Mouse (Mus musculus) heart, postnatal 0 days (tissue): Measurements from ENCODE around the gene Lpp. TPM values are rescaled to one million over a fixed set of nuclear protein-coding genes. Genes with fewer than 3 reads are reported as not detected.

Experiments used
- ATAC-seq: fragments of 200-750 bp; cut with Nextera tagmentation; 2 replicates; pipeline ENCODE4 v1.8.0; 2017; ENCODE audit warnings: low read depth, moderate number of reproducible peaks, moderate library complexity; ENCODE audit not compliant: insufficient read depth
- DNase-seq: peaks from one replicate; pipeline ENCODE4 v3.0.0-alpha.2; 2016; ENCODE audit warnings: low spot score
- H3K27ac ChIP-seq: fragments of 300-500 bp; sonication (generic); 2 replicates; pipeline ENCODE4 v1.5.1; 2014; ENCODE audit warnings: low read depth, mild to moderate bottlenecking
- H3K27me3 ChIP-seq: fragments of 300-500 bp; sonication (generic); 2 replicates; pipeline ENCODE4 v1.6.1; 2014; ENCODE audit warnings: low read length, mixed read lengths; ENCODE audit not compliant: control insufficient read depth, insufficient read depth
- H3K36me3 ChIP-seq: fragments of 300-500 bp; sonication (generic); replicated peaks from 2 replicates; pipeline ENCODE4 v1.6.1; 2014; ENCODE audit warnings: low read length, mixed read lengths; ENCODE audit not compliant: control insufficient read depth, insufficient read depth
- H3K4me1 ChIP-seq: fragments of 300-500 bp; sonication (generic); 2 replicates; pipeline ENCODE4 v1.6.1; 2014; ENCODE audit warnings: antibody characterized with exemption; ENCODE audit not compliant: control insufficient read depth, insufficient read depth
- H3K4me2 ChIP-seq: fragments of 300-500 bp; sonication (generic); 2 replicates; pipeline ENCODE4 v1.6.1; 2014; ENCODE audit warnings: low read depth, mild to moderate bottlenecking, low read length, moderate library complexity
- H3K4me3 ChIP-seq: fragments of 300-500 bp; sonication (generic); 2 replicates; pipeline ENCODE4 v1.5.1; 2014; ENCODE audit warnings: low read depth, low read length
- H3K9ac ChIP-seq: fragments of 300-500 bp; sonication (generic); replicated peaks from 2 replicates; pipeline ENCODE4 v1.6.1; 2014; ENCODE audit warnings: low read depth, low read length, mixed read lengths
- H3K9me3 ChIP-seq: fragments of 300-500 bp; sonication (generic); replicated peaks from 2 replicates; pipeline ENCODE4 v1.6.1; 2016; ENCODE audit warnings: low read length; ENCODE audit not compliant: control insufficient read depth
- CTCF ChIP-seq: IDR thresholded peaks from 2 replicates; pipeline ENCODE4 v1.5.1; 2016; ENCODE audit warnings: antibody characterized with exemption, control low read depth, low read depth
- EP300 ChIP-seq: IDR thresholded peaks from 2 replicates; pipeline ENCODE4 v1.6.1; 2016; ENCODE audit warnings: antibody characterized with exemption, low read depth
- WGBS: fragments of 180-500 bp; shearing (Covaris S2); extraction: QIAGEN DNeasy Blood & Tissue Kit; methylation state at CpG from one replicate; pipeline ENCODE4 v1.1.7; 2014; 5-methylcytosine and 5-hydroxymethylcytosine counted together
- polyA plus RNA-seq: library from polyadenylated mRNA; unstranded; fragments of >200 nt; fragmentation: Nextera tagmentation; extraction: Ambion mirVana; gene quantifications from 2 replicates; pipeline ENCODE4 v1.2.1, GENCODE M21; 2015
- total RNA-seq: library from RNA; depleted of rRNA; stranded (reverse); fragments of >200 nt; gene quantifications from 2 replicates; pipeline ENCODE4 v1.2.3, GENCODE M21; 2014; ENCODE audit warnings: low replicate concordance

The Lpp gene
- total and polyA plus RNA-seq, 2 experiments from 2014 or later = 32.1 to 77.4 TPM

GRCm38 (mm10) chr16:24806093-24806492 lies 412.8 kb downstream of the Lpp start:
- no peak for TF ChIP-seq CTCF
- no peak for TF ChIP-seq EP300
- no peak overlapping the region for H3K27ac ChIP-seq
- H3K4me1 ChIP-seq = peaks cover 9% of the 10 kb centered on the region
- H3K9ac ChIP-seq = no peak overlapping the region
- H3K36me3 ChIP-seq = no peaks in the 10 kb centered on the region
- no peaks in the 10 kb centered on the region for H3K27me3 ChIP-seq
- H3K4me3 ChIP-seq = no peak overlapping the region
- DNase-seq = no peak
- WGBS = 81% methylated on average over 1 of the region's 1 CpGs
- ATAC-seq = no peak
- H3K4me2 ChIP-seq = no peak overlapping the region
- H3K9me3 ChIP-seq = no peaks in the 10 kb centered on the region

DNA sequence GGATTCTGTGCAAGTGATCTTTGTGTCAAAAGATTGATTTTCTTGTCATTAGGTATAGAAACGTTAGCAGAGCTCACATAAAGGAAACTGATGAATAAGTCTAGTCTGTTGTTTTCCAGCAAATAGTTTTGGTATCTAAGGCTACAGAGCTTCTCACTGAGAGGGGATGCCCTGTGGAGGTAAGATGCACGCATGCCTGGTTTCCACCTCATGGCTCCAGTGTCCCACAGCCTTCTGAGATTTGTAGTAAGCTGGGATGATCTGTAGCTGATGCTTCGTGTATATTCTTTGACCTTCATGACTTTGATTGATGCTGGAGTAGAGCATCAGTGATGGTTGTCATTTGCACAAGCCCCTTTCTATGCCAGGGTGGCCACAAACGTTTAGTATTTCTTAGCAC lies 414.3 kb downstream of the Lpp start:
- Histone ChIP-seq H3K27me3 (no peaks in the 10 kb centered on the region), H3K4me2 (no peak overlapping the region), H3K36me3 (no peaks in the 10 kb centered on the region), H3K9ac (no peak overlapping the region), H3K9me3 (no peaks in the 10 kb centered on the region), H3K4me3 (no peak overlapping the region), H3K4me1 (no peaks in the 10 kb centered on the region), H3K27ac (no peak overlapping the region)
- DNase-seq (no peak), ATAC-seq (no peak)
- TF ChIP-seq EP300 = no peak
- no peak for TF ChIP-seq CTCF
- 75% methylated on average over 4 of the region's 4 CpGs for WGBS

- Histone ChIP-seq H3K4me1 (no peaks in the 10 kb centered on the region), H3K9ac (no peak overlapping the region), H3K4me3 (no peak overlapping the region), H3K36me3 (no peaks in the 10 kb centered on the region), H3K9me3 (no peaks in the 10 kb centered on the region), H3K4me2 (no peak overlapping the region), H3K27ac (no peak overlapping the region), H3K27me3 (no peaks in the 10 kb centered on the region)
- no peak for DNase-seq
- 90% methylated on average over 6 of the region's 6 CpGs for WGBS
- TF ChIP-seq EP300 (no peak), CTCF (no peak)
- ATAC-seq = no peak
Observed at GRCm38 (mm10) chr16:24809811-24810210, 416.5 kb downstream of the Lpp start.

DNA sequence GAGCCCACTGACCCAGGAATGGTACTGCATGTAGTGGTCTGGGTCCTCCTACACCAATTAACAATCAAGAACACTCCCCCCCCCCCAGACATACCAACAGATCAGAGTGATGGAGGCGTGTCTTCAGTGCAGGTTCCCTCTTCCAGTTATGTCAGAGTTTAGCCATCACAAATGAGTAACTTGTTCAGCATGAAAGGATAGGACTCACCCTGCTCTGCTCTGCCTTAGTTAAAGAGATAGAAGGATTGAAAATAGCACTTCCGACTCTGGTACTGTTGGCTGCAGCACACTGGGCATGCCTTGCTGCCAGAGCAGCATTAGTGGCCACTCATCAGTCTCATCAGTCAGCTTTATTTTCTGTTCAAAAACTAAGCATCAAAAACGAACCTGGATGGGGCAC lies 423.3 kb downstream of the Lpp start:
- Histone ChIP-seq H3K9ac (no peak overlapping the region), H3K27me3 (no peaks in the 10 kb centered on the region), H3K36me3 (no peaks in the 10 kb centered on the region), H3K4me3 (no peak overlapping the region), H3K9me3 (no peaks in the 10 kb centered on the region), H3K4me1 (no peaks in the 10 kb centered on the region), H3K27ac (no peak overlapping the region), H3K4me2 (no peak overlapping the region)
- ATAC-seq (no peak), DNase-seq (no peak)
- WGBS = 73% methylated on average over 3 of the region's 3 CpGs
- TF ChIP-seq CTCF (no peak), EP300 (no peak)

- no peaks in the 10 kb centered on the region for H3K4me1 ChIP-seq
- no peaks in the 10 kb centered on the region for H3K36me3 ChIP-seq
- no peak overlapping the region for H3K4me3 ChIP-seq
- no peak for TF ChIP-seq EP300
- TF ChIP-seq CTCF = no peak
- no peaks in the 10 kb centered on the region for H3K9me3 ChIP-seq
- H3K27ac ChIP-seq = no peak overlapping the region
- DNase-seq (no peak), ATAC-seq (no peak)
- H3K4me2 ChIP-seq = no peak overlapping the region
- H3K9ac ChIP-seq = no peak overlapping the region
- H3K27me3 ChIP-seq = no peaks in the 10 kb centered on the region
- WGBS = 100% methylated on average over 3 of the region's 3 CpGs
Observed at GRCm38 (mm10) chr16:24817381-24817780, 424.1 kb downstream of the Lpp start.

DNA sequence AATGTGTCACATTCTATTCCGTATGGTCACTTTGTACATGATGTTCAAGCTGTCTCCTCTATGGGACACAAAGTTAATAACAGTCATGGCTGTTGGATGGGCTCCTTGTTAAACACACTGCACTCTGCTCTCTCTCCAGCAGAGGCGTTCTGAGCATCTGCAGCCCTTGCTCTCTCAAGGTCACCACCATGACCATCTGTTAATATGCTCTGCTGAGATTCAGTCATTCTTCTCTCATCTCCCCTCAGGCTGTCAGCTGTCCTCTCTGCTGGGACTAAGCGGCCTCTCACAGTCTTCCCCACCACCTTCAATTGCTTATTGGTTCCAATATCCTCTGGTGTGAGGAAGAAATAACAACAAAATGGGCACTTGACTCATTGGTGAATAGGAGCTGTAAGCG lies 425.8 kb downstream of the Lpp start:
- no peak overlapping the region for H3K27ac ChIP-seq
- H3K36me3 ChIP-seq = no peaks in the 10 kb centered on the region
- DNase-seq (no peak), ATAC-seq (no peak; the same call in 1 of the 2 replicates)
- no peak overlapping the region for H3K4me2 ChIP-seq
- H3K9ac ChIP-seq = no peak overlapping the region
- H3K4me3 ChIP-seq = no peak overlapping the region
- no peaks in the 10 kb centered on the region for H3K9me3 ChIP-seq
- TF ChIP-seq CTCF (peak; percentile 43), EP300 (no peak)
- H3K27me3 ChIP-seq = no peaks in the 10 kb centered on the region
- no peaks in the 10 kb centered on the region for H3K4me1 ChIP-seq
- WGBS = 71% methylated on average over 4 of the region's 4 CpGs
